Mouse (Mus musculus) thymus, adult 2 months (tissue): ENCODE data around the gene Mrpl36. TPM values are rescaled to one million over a fixed set of nuclear protein-coding genes. Genes with fewer than 3 reads are reported as not detected.
A peak's percentile ranks its signal among the peaks of the same experiment; 100 is the strongest.

Source experiments
- DNase-seq: peaks from one replicate; pipeline ENCODE4 v3.0.0; 2021
- H3K27ac ChIP-seq: fragments of 200-500 bp; 2 replicates; pipeline ENCODE4 v1.5.1; 2012; ENCODE audit warnings: low read length, control low read depth; ENCODE audit not compliant: control insufficient read depth, insufficient read depth
- H3K27me3 ChIP-seq: fragments of 200-500 bp; 2 replicates; pipeline ENCODE4 v1.6.1; 2012; ENCODE audit warnings: mild to moderate bottlenecking, low read length, moderate library complexity, mixed read lengths; ENCODE audit not compliant: control insufficient read depth, insufficient read depth
- H3K36me3 ChIP-seq: fragments of 200-500 bp; 2 replicates; pipeline ENCODE4 v1.6.1; 2012; ENCODE audit warnings: mild to moderate bottlenecking, low read length, moderate library complexity; ENCODE audit not compliant: control insufficient read depth, insufficient read depth
- H3K4me1 ChIP-seq: fragments of 200-500 bp; replicated peaks from 2 replicates; pipeline ENCODE4 v1.6.1; 2012; ENCODE audit warnings: low read length; ENCODE audit not compliant: control insufficient read depth, insufficient read depth
- H3K4me3 ChIP-seq: fragments of 200-500 bp; 2 replicates; pipeline ENCODE4 v1.5.1; 2012; ENCODE audit warnings: mild to moderate bottlenecking, low read length, control low read depth, moderate library complexity; ENCODE audit not compliant: control insufficient read depth, insufficient read depth
- CTCF ChIP-seq: fragments of 200-500 bp; IDR thresholded peaks from 2 replicates; pipeline ENCODE4 v1.5.1; 2012; ENCODE audit warnings: mild to moderate bottlenecking, control low read depth, low read length, moderate library complexity, borderline replicate concordance; ENCODE audit not compliant: control insufficient read depth, poor library complexity, insufficient read depth; ENCODE audit errors: extremely low read depth
- POLR2A ChIP-seq: fragments of 200-500 bp; IDR thresholded peaks from 2 replicates; pipeline ENCODE4 v1.6.1; 2012; ENCODE audit warnings: mild to moderate bottlenecking, low read length, control low read depth, moderate library complexity; ENCODE audit not compliant: control insufficient read depth, poor library complexity, insufficient read depth; ENCODE audit errors: extremely low read depth
- WGBS: fragments of 180-500 bp; shearing (Covaris S2); methylation state at CpG from one replicate; pipeline ENCODE4 v1.1.7; 2018; 5-methylcytosine and 5-hydroxymethylcytosine counted together
- polyA plus RNA-seq: library from polyadenylated mRNA; depleted of rRNA; stranded (reverse); fragments of >200 nt; gene quantifications from 2 replicates; pipeline ENCODE4 v1.2.3, GENCODE M21; 2012

Mrpl36 gene
- polyA plus RNA-seq, 1 experiment, result 154 TPM

DNA sequence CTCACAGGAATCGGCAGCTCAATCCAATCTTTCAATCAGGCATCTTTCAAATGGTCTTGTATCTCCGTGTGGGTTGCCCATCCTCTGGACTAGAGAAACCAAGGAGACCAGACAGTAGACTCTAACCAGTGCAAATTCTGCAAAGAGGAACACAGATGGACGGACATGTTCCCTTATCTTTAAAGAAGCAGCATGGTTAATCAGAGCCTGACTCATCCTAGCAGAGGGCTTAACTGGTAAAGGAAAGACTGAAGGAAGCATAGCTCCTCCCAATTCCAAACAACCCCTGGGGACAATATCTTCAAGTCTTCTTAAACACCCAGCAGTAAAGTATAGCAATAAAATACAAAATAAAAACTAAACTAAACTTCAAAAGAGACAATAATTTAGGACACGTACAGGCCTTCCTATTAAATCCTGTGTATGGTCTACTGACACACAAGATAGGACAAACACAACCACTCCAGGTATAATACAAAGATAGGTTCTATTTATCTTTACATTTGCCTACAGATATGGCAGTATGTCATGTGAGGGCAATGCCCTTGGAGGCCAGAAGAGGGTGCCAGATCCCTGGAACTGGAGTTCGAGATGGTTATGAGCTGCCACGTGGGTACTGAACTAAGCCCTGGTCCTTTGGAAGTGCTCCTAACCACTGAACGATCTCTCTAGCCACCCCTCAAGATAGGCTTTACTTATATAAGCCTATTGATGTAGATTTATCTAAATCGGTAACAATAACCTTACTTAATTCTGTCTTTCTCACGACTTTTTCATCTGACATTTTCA is 17.0 kb downstream of the Mrpl36 start:
- TF ChIP-seq CTCF (no peak), POLR2A (no peak)
- no peaks in the 10 kb centered on the region for H3K4me1 ChIP-seq
- no peak overlapping the region for H3K27ac ChIP-seq
- 75% methylated on average over 9 of the region's 9 CpGs for WGBS
- no peaks in the 10 kb centered on the region for H3K36me3 ChIP-seq
- DNase-seq, result peak; percentile 42
- no peaks in the 10 kb centered on the region for H3K27me3 ChIP-seq
- H3K4me3 ChIP-seq, result no peak overlapping the region

GRCm38 (mm10) chr13:73346131-73346530 is 17.8 kb downstream of the Mrpl36 start:
- Histone ChIP-seq H3K27ac (no peak overlapping the region), H3K27me3 (no peaks in the 10 kb centered on the region), H3K36me3 (no peaks in the 10 kb centered on the region), H3K4me1 (no peaks in the 10 kb centered on the region), H3K4me3 (no peak overlapping the region)
- no peak for DNase-seq
- 76% methylated on average over 2 of the region's 2 CpGs for WGBS
- TF ChIP-seq CTCF, result no peak
- no peak for TF ChIP-seq POLR2A

DNA sequence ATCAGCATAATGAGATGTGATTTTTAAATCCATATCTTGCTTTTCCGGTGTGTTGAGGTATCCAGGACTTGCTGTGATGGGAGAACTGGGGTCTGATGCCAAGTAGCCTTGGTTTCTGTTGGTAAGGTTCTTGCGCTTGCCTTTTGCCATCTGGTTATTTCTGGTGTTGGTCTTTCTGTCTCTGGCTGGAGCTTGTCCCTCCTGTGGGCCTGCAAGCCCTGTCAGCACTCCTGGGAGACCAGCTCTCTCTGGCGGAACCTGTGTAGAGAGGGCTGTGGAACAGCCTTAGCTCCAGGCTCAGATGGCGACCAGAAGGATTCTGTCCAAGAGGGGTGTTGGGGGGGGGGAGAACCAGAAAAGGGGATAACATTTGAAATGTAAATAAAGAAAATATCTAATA is 18.4 kb downstream of the Mrpl36 start:
- Histone ChIP-seq H3K4me1 (no peaks in the 10 kb centered on the region), H3K27me3 (no peaks in the 10 kb centered on the region), H3K36me3 (no peaks in the 10 kb centered on the region), H3K27ac (no peak overlapping the region), H3K4me3 (no peak overlapping the region)
- DNase-seq, result no peak
- no peak for TF ChIP-seq POLR2A
- no peak for TF ChIP-seq CTCF
- WGBS, result 95% methylated on average over 4 of the region's 4 CpGs

GRCm38 (mm10) chr13:73347171-73347570 is 18.9 kb downstream of the Mrpl36 start:
- no peak overlapping the region for H3K27ac ChIP-seq
- TF ChIP-seq POLR2A, result no peak
- no peak for TF ChIP-seq CTCF
- H3K27me3 ChIP-seq, result no peaks in the 10 kb centered on the region
- WGBS, result 82% methylated on average over 3 of the region's 3 CpGs
- H3K4me3 ChIP-seq, result no peak overlapping the region
- no peaks in the 10 kb centered on the region for H3K36me3 ChIP-seq
- DNase-seq, result no peak
- H3K4me1 ChIP-seq, result no peaks in the 10 kb centered on the region

GRCm38 (mm10) chr13:73347922-73348650 is 19.8 kb downstream of the Mrpl36 start:
- DNase-seq, result no peak
- Histone ChIP-seq H3K4me1 (no peaks in the 10 kb centered on the region), H3K36me3 (no peaks in the 10 kb centered on the region), H3K27me3 (no peaks in the 10 kb centered on the region), H3K27ac (no peak overlapping the region), H3K4me3 (no peak overlapping the region)
- WGBS, result 84% methylated on average over 7 of the region's 7 CpGs
- TF ChIP-seq POLR2A, result no peak
- TF ChIP-seq CTCF, result no peak

- Histone ChIP-seq H3K4me3 (no peak overlapping the region), H3K36me3 (no peaks in the 10 kb centered on the region), H3K4me1 (no peaks in the 10 kb centered on the region), H3K27ac (no peak overlapping the region), H3K27me3 (no peaks in the 10 kb centered on the region)
- TF ChIP-seq CTCF (no peak), POLR2A (no peak)
- 89% methylated on average over 9 of the region's 9 CpGs for WGBS
- no peak for DNase-seq
Measured at GRCm38 (mm10) chr13:73350741-73351140, 22.4 kb downstream of the Mrpl36 start.
